Mouse (Mus musculus): Measurements from ENCODE around the gene Rps29. TPM values are rescaled to one million over a fixed set of nuclear protein-coding genes. Genes with fewer than 3 reads are reported as not detected.
"Not testable (repeated sequence)": the region's sequence is repeated elsewhere in the genome, so short reads cannot be mapped to it uniquely, and the experiment has no call there.

The Rps29 gene
- polyA plus RNA-seq (2015; fragmentation: Nextera tagmentation; extraction: Ambion mirVana) = 1,572 and 1,602 TPM in 2 replicates

DNA sequence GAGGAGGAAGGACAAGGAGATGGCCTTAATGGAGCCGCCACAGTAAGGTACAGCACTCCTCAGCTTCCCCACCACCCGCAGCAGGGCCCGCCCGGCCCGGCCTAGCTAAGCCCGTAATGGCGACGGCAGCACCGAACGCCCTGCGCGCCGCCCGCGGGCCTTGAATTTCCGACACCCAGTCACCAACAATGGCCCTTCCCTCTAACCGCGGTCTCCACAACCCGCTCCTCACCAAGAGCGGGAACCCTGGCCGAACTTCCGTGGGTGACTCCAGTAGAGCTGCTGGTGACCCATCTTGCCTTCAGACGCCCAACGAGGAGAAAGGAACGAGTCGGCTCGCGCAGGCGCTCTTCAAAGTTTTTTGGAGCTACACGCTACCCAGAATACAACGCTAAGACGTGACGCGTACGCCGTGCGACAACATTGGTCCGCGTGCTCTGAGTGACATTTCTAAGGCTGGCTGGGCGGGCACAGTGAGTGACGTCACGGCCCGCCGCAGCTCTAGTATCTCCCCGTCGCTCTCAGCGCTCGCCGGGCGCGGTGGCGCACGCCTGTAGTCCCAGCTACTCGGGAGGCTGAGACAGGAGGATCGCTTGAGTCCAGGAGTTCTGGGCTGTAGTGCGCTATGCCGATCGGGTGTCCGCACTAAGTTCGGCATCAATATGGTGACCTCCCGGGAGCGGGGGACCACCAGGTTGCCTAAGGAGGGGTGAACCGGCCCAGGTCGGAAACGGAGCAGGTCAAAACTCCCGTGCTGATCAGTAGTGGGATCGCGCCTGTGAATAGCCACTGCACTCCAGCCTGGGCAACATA is at the start of gene Rps29:
Gene Rps29, minus strand, starts transcription at position 422 of the 813 bp plus-strand sequence.
- peak; percentile 99 for ATAC-seq

DNA sequence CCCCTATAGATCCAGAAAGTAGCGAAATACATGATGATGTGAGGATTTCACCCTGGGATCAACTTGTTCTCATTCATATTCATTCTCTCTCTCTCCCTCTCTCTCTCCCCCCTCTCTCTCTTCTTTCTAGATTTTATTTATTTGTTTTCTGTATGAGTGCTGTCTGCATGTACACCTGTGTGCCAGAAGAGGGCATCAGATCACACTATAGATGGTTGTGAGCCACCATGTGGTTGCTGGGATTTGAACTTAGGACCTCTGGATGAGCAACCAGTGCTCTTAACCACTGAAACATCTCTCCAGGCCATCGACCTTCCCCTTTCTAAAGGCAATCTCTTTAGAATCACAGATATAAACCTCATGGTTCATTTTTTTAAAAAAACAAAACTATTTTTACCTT is 49.5 kb upstream of the Rps29 start:
- peaks cover 5% of the 10 kb centered on the region; the same call in 1 of the 2 replicates for H3K36me3 ChIP-seq (ENCODE audit: control insufficient read depth, insufficient read depth)
- ATAC-seq = no peak
- H3K27me3 ChIP-seq (replicated peaks; ENCODE audit: control insufficient read depth, insufficient read depth, low read length) = no peaks in the 10 kb centered on the region
- 91% methylated on average over 2 of the region's 2 CpGs for WGBS
- H3K9me3 ChIP-seq (ENCODE audit: control insufficient read depth) = no peaks in the 10 kb centered on the region
- no peak overlapping the region for H3K27ac ChIP-seq (ENCODE audit: low read depth, low read length)
- H3K4me3 ChIP-seq (ENCODE audit: low read depth, low read length) = no peak overlapping the region
- H3K4me2 ChIP-seq (replicated peaks; ENCODE audit: low read depth) = no peak overlapping the region
- H3K4me1 ChIP-seq (replicated peaks; ENCODE audit: control insufficient read depth, insufficient read depth, low read length) = no peaks in the 10 kb centered on the region
- H3K9ac ChIP-seq (ENCODE audit: low read depth, low read length) = no peak overlapping the region
- peak; percentile 49 for TF ChIP-seq CTCF (IDR thresholded peaks at IDR 0.05; ENCODE audit: low read depth)

More for the DNA sequence above, at the start of gene Rps29:
- H3K36me3 ChIP-seq (ENCODE audit: control insufficient read depth, insufficient read depth) = peaks cover 13% of the 10 kb centered on the region; the same call in 1 of the 2 replicates
- H3K9me3 ChIP-seq (ENCODE audit: control insufficient read depth); H3K27me3 ChIP-seq (replicated peaks; ENCODE audit: control insufficient read depth, insufficient read depth, low read length); H3K4me1 ChIP-seq (replicated peaks; ENCODE audit: control insufficient read depth, insufficient read depth, low read length): not testable (repeated sequence)
- under 1% methylated on average over 57 of the region's 68 CpGs for WGBS
- peak within 1 kb of the TSS; percentile 61 for H3K4me2 ChIP-seq (replicated peaks; ENCODE audit: low read depth)
- H3K4me3 ChIP-seq (ENCODE audit: low read depth, low read length) = peak within 1 kb of the TSS; percentile 81
- peak within 1 kb of the TSS; percentile 66 for H3K9ac ChIP-seq (ENCODE audit: low read depth, low read length)
- peak within 1 kb of the TSS; percentile 91 for H3K27ac ChIP-seq (ENCODE audit: low read depth, low read length)

DNA sequence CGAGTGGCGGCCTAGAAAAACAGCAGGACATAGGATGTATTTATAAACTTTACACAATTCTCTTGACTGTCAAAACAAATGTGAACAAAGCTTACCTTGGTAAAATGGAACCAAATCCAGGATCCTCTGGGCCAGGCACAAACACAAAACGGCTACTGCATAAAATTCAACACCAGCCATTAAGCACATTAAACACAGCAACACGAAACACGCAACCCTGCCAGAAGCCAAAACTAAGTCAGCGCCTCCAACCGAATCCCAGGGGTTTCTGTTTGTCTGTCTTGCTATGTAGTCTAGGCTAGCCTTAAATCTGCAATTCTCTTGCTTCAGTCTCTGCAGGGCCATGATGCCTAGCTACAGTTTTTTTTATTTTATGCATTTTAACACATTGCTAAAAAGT is 48.9 kb upstream of the Rps29 start:
- H3K4me3 ChIP-seq (ENCODE audit: low read depth, low read length) = no peak overlapping the region
- no peak for TF ChIP-seq CTCF (IDR thresholded peaks at IDR 0.05; ENCODE audit: low read depth)
- no peaks in the 10 kb centered on the region for H3K4me1 ChIP-seq (replicated peaks; ENCODE audit: control insufficient read depth, insufficient read depth, low read length)
- H3K9me3 ChIP-seq (ENCODE audit: control insufficient read depth) = no peaks in the 10 kb centered on the region
- ATAC-seq = no peak
- 94% methylated on average over 7 of the region's 7 CpGs for whole genome bisulfite sequencing
- H3K27me3 ChIP-seq (replicated peaks; ENCODE audit: control insufficient read depth, insufficient read depth, low read length) = no peaks in the 10 kb centered on the region
- H3K9ac ChIP-seq (ENCODE audit: low read depth, low read length) = no peak overlapping the region
- peaks cover 5% of the 10 kb centered on the region; the same call in 1 of the 2 replicates for H3K36me3 ChIP-seq (ENCODE audit: control insufficient read depth, insufficient read depth)
- H3K27ac ChIP-seq (ENCODE audit: low read depth, low read length) = no peak overlapping the region
- H3K4me2 ChIP-seq (replicated peaks; ENCODE audit: low read depth) = no peak overlapping the region

DNA sequence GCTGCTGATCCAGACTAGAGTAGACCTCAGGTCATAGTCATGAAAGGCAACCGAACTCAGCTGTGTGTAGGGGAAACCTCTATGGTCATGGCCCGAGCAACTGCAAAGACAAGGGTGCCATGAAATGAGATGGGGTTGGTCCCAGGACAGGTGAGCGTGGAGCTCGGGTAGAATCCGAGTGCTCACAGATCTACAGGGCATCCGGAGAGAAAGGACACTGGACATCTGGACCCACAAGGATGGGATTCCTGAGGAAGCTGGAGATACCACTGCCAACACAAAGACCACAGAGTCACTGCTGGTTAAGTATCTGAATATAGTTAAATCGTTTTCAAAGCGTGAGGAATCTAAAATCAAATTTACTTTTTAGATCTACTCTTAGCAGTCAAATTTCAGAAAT is 48.4 kb upstream of the Rps29 start:
- Histone ChIP-seq H3K4me1 (replicated peaks; ENCODE audit: control insufficient read depth, insufficient read depth, low read length) (no peaks in the 10 kb centered on the region), H3K9me3 (ENCODE audit: control insufficient read depth) (no peaks in the 10 kb centered on the region), H3K27ac (ENCODE audit: low read depth, low read length) (no peak overlapping the region), H3K27me3 (replicated peaks; ENCODE audit: control insufficient read depth, insufficient read depth, low read length) (no peaks in the 10 kb centered on the region), H3K4me3 (ENCODE audit: low read depth, low read length) (no peak overlapping the region), H3K9ac (ENCODE audit: low read depth, low read length) (no peak overlapping the region), H3K36me3 (ENCODE audit: control insufficient read depth, insufficient read depth) (peaks cover 6% of the 10 kb centered on the region; the same call in 1 of the 2 replicates), H3K4me2 (replicated peaks; ENCODE audit: low read depth) (no peak overlapping the region)
- no peak for ATAC-seq
- no peak for TF ChIP-seq CTCF (IDR thresholded peaks at IDR 0.05; ENCODE audit: low read depth)
- WGBS = 95% methylated on average over 8 of the region's 8 CpGs

DNA sequence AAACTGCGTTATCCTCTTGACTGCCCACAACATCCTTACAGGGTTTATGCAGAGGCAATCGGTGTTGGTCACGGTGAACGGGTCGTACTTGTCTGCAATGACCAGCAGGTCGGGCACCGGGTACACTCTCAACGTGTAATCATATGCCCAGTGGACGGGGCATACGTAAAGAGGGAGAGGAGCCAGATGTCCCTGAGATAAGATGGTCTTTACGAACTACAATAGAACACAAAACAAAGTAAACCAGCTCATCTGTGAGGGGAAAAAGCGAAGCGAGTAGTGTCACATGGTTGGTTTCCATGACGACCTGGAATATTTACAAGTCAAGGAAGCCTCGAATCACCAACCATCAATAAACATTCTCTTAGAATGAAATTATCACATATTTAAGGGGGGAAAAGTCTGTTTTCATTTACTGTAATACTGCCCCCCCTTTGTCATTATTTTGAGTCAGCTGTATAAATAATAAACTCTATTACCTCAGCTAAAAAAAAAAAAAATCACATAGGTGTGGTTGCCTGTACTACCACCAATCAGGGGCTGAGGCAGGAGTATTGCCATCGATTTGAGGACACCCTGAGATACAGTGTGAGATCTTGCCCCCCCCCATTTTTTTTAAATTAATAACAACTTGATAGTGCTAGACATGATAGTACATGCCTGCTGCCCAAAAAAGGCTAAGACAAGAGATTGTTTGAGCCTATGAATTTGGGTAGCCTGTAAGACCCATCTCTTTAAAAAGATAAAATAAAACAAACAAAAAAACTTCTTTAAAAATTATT is 45.3 kb upstream of the Rps29 start, which contains the start of gene Gm49384:
Gene Gm49384, minus strand, starts transcription at position 216 of the 782 bp plus-strand sequence.
- Histone ChIP-seq H3K4me2 (replicated peaks; ENCODE audit: low read depth) (no peak within 1 kb of the TSS), H3K27ac (ENCODE audit: low read depth, low read length) (no peak within 1 kb of the TSS), H3K9me3 (ENCODE audit: control insufficient read depth) (no peaks in the 10 kb centered on the region), H3K27me3 (replicated peaks; ENCODE audit: control insufficient read depth, insufficient read depth, low read length) (no peaks in the 10 kb centered on the region), H3K36me3 (ENCODE audit: control insufficient read depth, insufficient read depth) (peaks cover 20% of the 10 kb centered on the region; the same call in 1 of the 2 replicates), H3K9ac (ENCODE audit: low read depth, low read length) (no peak within 1 kb of the TSS), H3K4me1 (replicated peaks; ENCODE audit: control insufficient read depth, insufficient read depth, low read length) (no peaks in the 10 kb centered on the region), H3K4me3 (ENCODE audit: low read depth, low read length) (no peak within 1 kb of the TSS)
- no peak for TF ChIP-seq CTCF (IDR thresholded peaks at IDR 0.05; ENCODE audit: low read depth)
- WGBS = 73% methylated on average over 16 of the region's 16 CpGs
- ATAC-seq = no peak

DNA sequence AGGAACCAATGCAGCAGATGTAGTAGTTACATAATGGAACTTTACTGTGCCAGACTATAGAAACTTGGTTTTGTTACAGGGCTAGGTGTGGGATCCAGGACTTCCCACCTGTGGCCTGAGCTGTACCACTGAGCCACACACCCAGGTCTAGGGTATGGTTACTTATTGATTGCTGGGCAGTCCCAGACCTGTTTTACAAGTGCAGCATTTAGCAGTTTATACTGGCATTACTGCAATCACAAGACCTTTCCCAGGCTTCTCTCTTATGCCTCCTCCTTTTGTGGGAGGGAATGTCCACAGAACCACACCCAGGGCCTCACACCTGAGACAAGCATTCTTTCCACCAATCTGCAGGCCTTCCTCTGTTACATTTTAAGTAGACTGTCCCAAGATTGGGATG is 40.0 kb upstream of the Rps29 start:
- Histone ChIP-seq H3K27ac (ENCODE audit: low read depth, low read length) (no peak overlapping the region), H3K9ac (ENCODE audit: low read depth, low read length) (no peak overlapping the region), H3K4me1 (replicated peaks; ENCODE audit: control insufficient read depth, insufficient read depth, low read length) (no peaks in the 10 kb centered on the region; the same call in 1 of the 2 replicates), H3K36me3 (ENCODE audit: control insufficient read depth, insufficient read depth) (peaks cover 15% of the 10 kb centered on the region; the same call in 1 of the 2 replicates), H3K4me3 (ENCODE audit: low read depth, low read length) (0 out of 2 replicates have a peak overlapping the region, but pooled peaks have one; percentile 96), H3K4me2 (replicated peaks; ENCODE audit: low read depth) (peak overlapping the region; percentile 93; the same call in 1 of the 2 replicates), H3K27me3 (replicated peaks; ENCODE audit: control insufficient read depth, insufficient read depth, low read length) (no peaks in the 10 kb centered on the region), H3K9me3 (ENCODE audit: control insufficient read depth) (no peaks in the 10 kb centered on the region)
- no peak for TF ChIP-seq CTCF (IDR thresholded peaks at IDR 0.05; ENCODE audit: low read depth)
- peak; percentile 61 for ATAC-seq
